In genomic region chr4:88078983-88079382, GRCm38 (mm10) we compare ENCODE assay signal across 31 mouse cellular contexts. TPM values are rescaled to one million over a fixed set of nuclear protein-coding genes. Genes with fewer than 3 reads are reported as not detected.
DNase-seq lines count a peak whose midpoint lies in the region; ATAC-seq and TF ChIP-seq lines count a peak whose summit lies in the region.
"Had no signal": no experiment of that assay in that cellular context is flagged by ENCODE, and none has a peak within 500 bp of the region (broad histone marks: within the 10 kb centered on the region; RNA-seq: fewer than 3 reads in every experiment).

No protein-coding gene starts in this region.

- H3K4me1 ChIP-seq in hindbrain, embryonic 12.5 days, result no peaks in the 10 kb centered on the region
- 0 out of 2 replicates have a peak, but pooled peaks cover 2% of the 10 kb centered on the region for H3K4me1 ChIP-seq in kidney, embryonic 15.5 days
- H3K4me1 ChIP-seq in kidney, adult 2 months (ENCODE audit: control insufficient read depth, insufficient read depth, low read length), result no peaks in the 10 kb centered on the region
- H3K4me1 ChIP-seq: hindbrain, embryonic 13.5 days; neural tube, embryonic 12.5 days had no signal

- WGBS in hindbrain, embryonic 12.5 days, result 79% methylated on average over 3 of the region's 3 CpGs
- whole genome bisulfite sequencing in kidney, embryonic 15.5 days, result 62% methylated on average over 3 of the region's 3 CpGs
- WGBS in kidney, adult 2 months, result 72% methylated on average over 3 of the region's 3 CpGs

- no peak for TF ChIP-seq CTCF in kidney, adult 2 months (conservative IDR thresholded peaks at IDR 0.05; ENCODE audit: insufficient read depth, insufficient read length, low read depth, low read length)

- peak; percentile 13 for DNase-seq in heart, adult 11 months
- DNase-seq in heart, adult 9 months (ENCODE audit: low spot score in 2 of 2), result no peak
- DNase-seq in ES-CJ7 (ENCODE audit: low read depth, low spot score), result peak; percentile 30
- peak; percentile 28 for DNase-seq in ZHBTc4 (ENCODE audit: low read depth, low spot score)
- no peak for DNase-seq in kidney, adult 2 months
- DNase-seq: adrenal gland, postnatal 14 days; cerebellum, adult 18-20 months; cerebellum, postnatal 10 days; heart, postnatal 36 days; kidney, adult 8-10 months; kidney, postnatal 10 days; layer of hippocampus, adult 9-11 months; liver, embryonic 13.5 days; lung, adult 2 months; lung, postnatal 10 days; right cerebral cortex, adult 18-20 months; spleen, adult 18-20 months had no signal

- H3K36me3 ChIP-seq in hindbrain, embryonic 12.5 days, result no peaks in the 10 kb centered on the region
- no peaks in the 10 kb centered on the region for H3K36me3 ChIP-seq in kidney, embryonic 15.5 days
- H3K36me3 ChIP-seq in kidney, adult 2 months (ENCODE audit: control insufficient read depth, insufficient read depth, low read length), result no peaks in the 10 kb centered on the region
- H3K36me3 ChIP-seq: hindbrain, embryonic 13.5 days; limb, embryonic 10.5 days; limb, embryonic 15.5 days; liver, embryonic 13.5 days; midbrain, embryonic 10.5 days; neural tube, embryonic 12.5 days had no signal

- H3K9me3 ChIP-seq in hindbrain, embryonic 12.5 days (replicated peaks), result no peaks in the 10 kb centered on the region
- no peaks in the 10 kb centered on the region for H3K9me3 ChIP-seq in kidney, embryonic 15.5 days (replicated peaks)
- H3K9me3 ChIP-seq: hindbrain, embryonic 13.5 days; limb, embryonic 10.5 days; limb, embryonic 15.5 days; liver, embryonic 13.5 days; midbrain, embryonic 10.5 days; neural tube, embryonic 12.5 days had no signal

- no peak overlapping the region for H3K4me3 ChIP-seq in hindbrain, embryonic 12.5 days
- no peak overlapping the region for H3K4me3 ChIP-seq in kidney, embryonic 15.5 days (replicated peaks)
- H3K4me3 ChIP-seq in kidney, adult 2 months (ENCODE audit: insufficient read depth, low read depth, low read length), result no peak overlapping the region
- H3K4me3 ChIP-seq: erythroblast, embryonic 14.5 days; hindbrain, embryonic 13.5 days; limb, embryonic 10.5 days; limb, embryonic 15.5 days; liver, embryonic 13.5 days; midbrain, embryonic 10.5 days; neural tube, embryonic 12.5 days had no signal

- H3K27me3 ChIP-seq in hindbrain, embryonic 12.5 days, result no peaks in the 10 kb centered on the region
- no peaks in the 10 kb centered on the region for H3K27me3 ChIP-seq in kidney, embryonic 15.5 days
- H3K27me3 ChIP-seq in kidney, adult 2 months (replicated peaks; ENCODE audit: control insufficient read depth, insufficient read depth, low read length), result no peaks in the 10 kb centered on the region
- H3K27me3 ChIP-seq: hindbrain, embryonic 13.5 days; limb, embryonic 15.5 days; liver, embryonic 13.5 days; neural tube, embryonic 12.5 days had no signal

- no peak overlapping the region for H3K4me2 ChIP-seq in hindbrain, embryonic 12.5 days (replicated peaks)
- H3K4me2 ChIP-seq in kidney, embryonic 15.5 days, result no peak overlapping the region
- H3K4me2 ChIP-seq: heart, embryonic 11.5 days; hindbrain, embryonic 13.5 days; limb, embryonic 15.5 days; liver, embryonic 13.5 days; neural tube, embryonic 12.5 days had no signal

- 0 out of 2 replicates have a peak, but pooled peaks have one; percentile 29 for ATAC-seq in megakaryocyte-erythroid progenitor cell, adult 5-6 weeks (replicated peaks; ENCODE audit: low FRiP score, low TSS enrichment, poor library complexity, severe bottlenecking)
- no peak for ATAC-seq in hindbrain, embryonic 12.5 days (ENCODE audit: low FRiP score)
- no peak for ATAC-seq in kidney, embryonic 15.5 days (replicated peaks; ENCODE audit: low FRiP score)
- ATAC-seq: forebrain, embryonic 16.5 days; midbrain, embryonic 16.5 days had no signal

- no peak for TF ChIP-seq POLR2A in kidney, adult 2 months (IDR thresholded peaks at IDR 0.05; ENCODE audit: low read depth, low read length)

- H3K9ac ChIP-seq in hindbrain, embryonic 12.5 days, result no peak overlapping the region
- H3K9ac ChIP-seq in kidney, embryonic 15.5 days, result no peak overlapping the region
- H3K9ac ChIP-seq: hindbrain, embryonic 13.5 days; limb, embryonic 15.5 days; liver, embryonic 13.5 days; neural tube, embryonic 12.5 days had no signal

- H3K27ac ChIP-seq in hindbrain, embryonic 12.5 days, result no peak overlapping the region
- no peak overlapping the region for H3K27ac ChIP-seq in kidney, embryonic 15.5 days
- no peak overlapping the region for H3K27ac ChIP-seq in kidney, adult 2 months (ENCODE audit: insufficient read depth, low read depth, low read length)
- H3K27ac ChIP-seq: hindbrain, embryonic 13.5 days; limb, embryonic 10.5 days; limb, embryonic 15.5 days; liver, embryonic 13.5 days; macrophage; midbrain, embryonic 10.5 days; neural tube, embryonic 12.5 days; stomach, postnatal 0 days had no signal

RNA-seq across cellular contexts. Expression of gene Focad, which starts 15.4 kb away (rescaled TPM):
- 38.5 and 50.7 TPM in 2 replicates for total RNA-seq in megakaryocyte-erythroid progenitor cell, adult 5-6 weeks (2014; fragmentation: Nextera tagmentation)
- 24.8 and 34.5 TPM in 2 replicates for total RNA-seq in megakaryocyte-erythroid progenitor cell, adult 5-6 weeks (2017)
- polyA plus RNA-seq in hindbrain, embryonic 12.5 days (2016; fragmentation: Nextera tagmentation; extraction: Ambion mirVana), result 13.2 and 13.7 TPM in 2 replicates
- polyA plus RNA-seq in kidney, embryonic 15.5 days (2015; fragmentation: Nextera tagmentation; extraction: Ambion mirVana), result 13.8 and 15.0 TPM in 2 replicates
- polyA plus RNA-seq in kidney, adult 2 months (2012; rRNA removed), result 6.8 TPM in 2 replicates

RNA-seq across cellular contexts. Expression of gene Mllt3, which starts 45.8 kb away (rescaled TPM):
- 74.7 and 95.2 TPM in 2 replicates for total RNA-seq in megakaryocyte-erythroid progenitor cell, adult 5-6 weeks (2014; fragmentation: Nextera tagmentation)
- total RNA-seq in megakaryocyte-erythroid progenitor cell, adult 5-6 weeks (2017), result 83.6 and 125 TPM in 2 replicates
- polyA plus RNA-seq in hindbrain, embryonic 12.5 days (2016; fragmentation: Nextera tagmentation; extraction: Ambion mirVana), result 89.8 and 103 TPM in 2 replicates
- polyA plus RNA-seq in kidney, embryonic 15.5 days (2015; fragmentation: Nextera tagmentation; extraction: Ambion mirVana), result 32.4 and 39.5 TPM in 2 replicates
- 3.7 and 5.2 TPM in 2 replicates for polyA plus RNA-seq in kidney, adult 2 months (2012; rRNA removed)

Comparison
In these comparisons a context has a peak if more than half of its experiments do, and no peak if none do; other contexts are left out.
1. DNase-seq: peak in heart, adult 11 months (single experiment), ES-CJ7 (single experiment) and ZHBTc4 (single experiment); none in heart, adult 9 months (0 of 2) and kidney, adult 2 months (single experiment).